Mouse (Mus musculus) embryo, embryonic 9.5 days (tissue): Measurements from ENCODE around the gene Gm13304.
"Not testable (repeated sequence)": the region's sequence is repeated elsewhere in the genome, so short reads cannot be mapped to it uniquely, and the experiment has no call there.

ENCODE experiments used
- DNase-seq: peaks from one replicate; pipeline ENCODE4 v3.0.0-alpha.2; 2017; ENCODE audit errors: extremely low spot score

The Gm13304 gene

GRCm38 (mm10) chr4:42114517-42114916, at the start of gene Gm13304:
Gene Gm13304, plus strand, starts transcription at chr4:42114817.
- DNase-seq = not testable (repeated sequence)

GRCm38 (mm10) chr4:42090907-42091306, 23.7 kb upstream of the Gm13304 start, which contains the start of gene Gm3893:
Gene Gm3893, plus strand, starts transcription at chr4:42091207.
- not testable (repeated sequence) for DNase-seq

GRCm38 (mm10) chr4:42153136-42153535, 38.5 kb downstream of the Gm13304 start, which contains the start of gene Gm13306:
Gene Gm13306, plus strand, starts transcription at chr4:42153436.
- DNase-seq = not testable (repeated sequence)
